Mouse (Mus musculus) telencephalon, adult 2 months (tissue): ENCODE data around the gene Caml.
"Not testable (repeated sequence)": the region's sequence is repeated elsewhere in the genome, so short reads cannot be mapped to it uniquely, and the experiment has no call there.

ENCODE experiments used
- DNase-seq: peaks from one replicate; pipeline ENCODE4 v3.0.0-alpha.2; 2011; ENCODE audit warnings: low read depth, low spot score

Gene Caml

DNA sequence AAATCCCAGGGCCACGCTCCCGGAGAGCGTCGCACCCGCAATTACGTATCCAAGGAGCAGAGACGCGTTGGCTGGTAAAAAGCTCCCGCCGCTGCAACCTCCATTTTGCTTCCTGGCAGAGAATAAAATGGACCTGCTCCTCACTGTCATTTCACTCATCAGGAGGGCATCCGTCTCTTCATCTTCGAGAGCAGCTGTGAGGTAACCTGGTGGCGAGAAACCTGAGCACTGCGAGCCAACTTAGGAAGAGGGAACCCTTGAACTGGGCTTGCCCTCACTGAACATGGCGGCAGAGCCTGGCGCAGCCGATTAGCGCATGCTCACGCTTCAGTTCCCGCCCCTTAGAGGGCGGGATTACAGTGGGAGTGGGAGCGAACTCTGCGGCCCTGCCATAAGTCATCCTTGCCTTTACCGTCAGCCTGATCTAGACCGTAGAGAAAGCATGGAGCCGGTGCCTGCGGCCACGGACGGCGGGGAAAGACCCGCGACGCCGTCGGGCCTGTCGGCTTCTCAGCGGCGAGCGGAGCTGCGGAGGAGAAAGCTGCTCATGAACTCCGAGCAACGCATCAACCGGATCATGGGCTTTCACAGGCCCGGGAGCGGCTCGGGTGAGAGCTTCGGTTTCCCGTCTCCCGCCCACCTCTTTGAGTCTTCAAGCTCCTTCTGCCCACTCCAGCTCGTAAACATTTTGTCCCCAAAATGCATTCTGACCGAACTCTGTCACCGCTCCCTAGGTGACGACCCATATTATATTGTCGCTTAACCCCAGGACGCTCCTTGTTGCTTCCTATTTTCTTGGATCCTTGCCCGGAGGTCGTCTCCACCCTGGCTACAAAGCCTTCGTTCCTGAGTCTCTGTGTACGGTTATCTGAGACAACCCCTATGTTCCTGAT lies at the start of gene Caml:
Gene Caml, plus strand, starts transcription at position 357 of the 893 bp plus-strand sequence.
- peak; percentile 93 for DNase-seq

GRCm38 (mm10) chr13:55573432-55573831 lies 49.4 kb upstream of the Caml start, which contains the start of gene Tmed9:
Gene Tmed9, plus strand, starts transcription at chr13:55573732.
- no peak for DNase-seq

DNA sequence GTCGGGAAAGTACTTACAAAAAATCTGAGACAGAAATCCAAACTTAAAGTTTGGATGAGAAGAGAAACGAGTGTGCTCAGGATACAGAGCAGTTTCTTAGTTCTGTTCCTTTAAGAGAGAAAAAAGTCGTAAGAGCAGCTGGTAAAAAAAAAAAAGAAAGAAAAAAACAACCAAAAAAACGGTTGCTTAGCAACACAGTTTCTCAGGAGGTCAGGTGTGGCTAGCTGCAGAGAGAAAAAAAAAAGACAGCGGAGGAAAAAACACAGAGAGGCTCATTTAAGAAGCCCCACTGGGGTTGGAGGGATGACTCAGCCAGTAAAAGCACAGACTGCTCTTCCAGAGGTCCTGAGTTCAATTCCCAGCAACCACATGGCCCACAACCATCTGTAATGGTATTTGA lies 48.5 kb upstream of the Caml start:
- DNase-seq: peak; percentile 63

GRCm38 (mm10) chr13:55575932-55576331 lies 46.9 kb upstream of the Caml start:
- DNase-seq: no peak

- DNase-seq: not testable (repeated sequence)
Observed at GRCm38 (mm10) chr13:55576872-55577271, 45.9 kb upstream of the Caml start.

- DNase-seq: no peak
Observed at GRCm38 (mm10) chr13:55578086-55578485, 44.7 kb upstream of the Caml start.

DNA sequence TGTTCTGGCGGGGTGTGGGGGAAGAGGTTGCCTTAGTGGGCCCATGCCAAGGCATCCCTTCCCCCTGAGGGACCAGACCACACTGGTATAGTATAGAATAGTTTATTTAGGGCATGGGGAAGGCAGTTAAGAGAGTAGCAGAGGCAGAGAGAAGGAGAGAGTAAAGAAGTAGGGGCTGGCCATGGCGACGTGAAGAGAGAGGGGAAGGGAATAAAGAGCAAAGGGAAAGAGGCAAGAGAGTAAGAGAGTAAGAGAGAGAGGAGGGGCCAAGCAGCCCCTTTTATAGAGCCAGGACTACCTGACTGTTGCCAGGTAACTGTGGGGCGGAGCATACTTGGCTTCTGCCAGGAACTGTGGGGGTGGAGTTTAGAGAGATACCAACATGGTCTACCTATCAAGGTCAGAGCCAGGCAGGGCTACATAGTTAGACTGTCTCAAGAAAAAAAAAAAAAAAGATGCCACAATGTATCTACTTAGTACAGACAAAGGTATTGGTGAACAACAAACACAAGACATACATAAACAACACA lies 30.8 kb upstream of the Caml start:
- no peak for DNase-seq

DNA sequence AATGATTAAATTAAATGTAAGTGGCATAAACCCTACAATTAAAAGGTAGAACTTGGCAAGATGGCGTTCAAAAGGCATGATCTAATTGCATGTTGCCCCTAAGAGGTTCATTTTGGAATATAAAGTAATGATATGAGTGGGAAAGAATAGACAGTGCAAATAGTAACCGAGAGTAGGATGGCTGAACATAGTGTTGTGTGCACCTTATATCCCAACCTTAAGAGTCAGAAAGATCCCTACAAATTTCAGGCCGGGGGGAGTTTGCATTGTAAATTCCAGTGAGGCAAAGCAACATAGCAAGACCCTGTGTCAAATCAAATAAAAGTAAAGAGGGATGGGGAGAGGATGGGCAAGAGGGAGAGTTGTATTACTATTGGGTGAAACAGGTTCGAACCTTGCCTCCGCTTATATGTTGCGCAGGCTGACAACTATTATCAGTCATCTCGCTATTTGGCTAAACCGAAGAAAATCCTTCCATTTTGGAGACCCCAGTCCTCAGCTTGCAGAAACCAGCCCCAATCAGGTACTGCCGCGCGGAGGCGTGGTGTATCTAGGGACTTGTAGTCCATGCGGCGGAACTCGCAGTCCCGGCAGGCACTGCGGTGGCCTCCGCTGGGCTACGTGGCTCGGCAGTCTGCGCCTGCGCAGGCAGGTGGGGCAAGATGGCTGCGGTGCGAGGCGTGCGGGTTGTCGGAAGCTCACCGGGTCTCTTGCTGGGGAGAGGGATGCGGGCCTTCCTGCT lies 30.1 kb upstream of the Caml start:
- peak; percentile 94 for DNase-seq

DNA sequence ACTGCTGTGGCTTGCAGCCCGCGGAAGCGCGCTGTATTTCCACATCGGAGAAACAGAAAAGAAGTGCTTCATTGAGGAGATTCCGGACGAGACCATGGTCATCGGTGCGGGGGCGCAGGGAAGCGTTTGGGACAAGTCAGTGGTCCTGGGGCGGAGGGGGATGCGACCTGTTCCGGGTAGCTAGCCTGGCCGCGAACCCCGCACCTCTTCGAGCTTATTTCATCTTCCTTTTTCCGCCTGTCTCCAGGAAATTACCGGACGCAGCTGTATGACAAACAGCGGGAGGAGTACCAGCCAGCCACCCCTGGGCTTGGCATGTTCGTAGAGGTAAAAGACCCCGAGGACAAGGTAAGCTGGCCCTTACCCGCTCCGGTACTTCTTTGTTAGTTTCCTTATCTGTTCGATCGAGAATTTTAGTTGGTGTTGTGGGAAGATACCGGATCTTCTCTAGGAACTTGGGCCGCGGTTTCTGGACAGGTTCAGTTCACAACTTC lies 29.5 kb upstream of the Caml start:
- no peak for DNase-seq

- DNase-seq: no peak
Observed at GRCm38 (mm10) chr13:55595375-55595774, 27.4 kb upstream of the Caml start.

DNA sequence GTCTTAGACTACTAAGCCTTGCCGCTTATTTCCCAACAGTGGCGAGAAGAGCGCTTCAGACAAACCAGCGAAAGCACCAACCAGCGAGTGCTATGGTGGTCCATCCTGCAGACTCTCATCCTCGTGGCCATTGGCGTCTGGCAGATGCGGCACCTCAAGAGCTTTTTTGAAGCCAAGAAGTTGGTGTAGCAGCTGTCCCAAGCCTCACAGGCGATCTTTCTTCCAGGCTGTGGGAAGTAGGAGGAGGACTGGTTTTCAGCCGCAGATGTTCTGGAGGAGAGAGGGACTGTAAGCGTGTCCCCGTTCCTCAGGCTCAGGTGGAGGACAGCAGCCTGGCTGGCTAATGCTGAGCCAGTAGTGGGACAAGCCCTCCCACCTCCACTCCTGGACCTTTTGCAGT lies 26.0 kb upstream of the Caml start:
- DNase-seq: no peak

- DNase-seq: no peak
Observed at GRCm38 (mm10) chr13:55599566-55600540, 23.0 kb upstream of the Caml start, which contains the start of gene B4galt7. Gene B4galt7, plus strand, starts transcription at chr13:55599896.

GRCm38 (mm10) chr13:55600657-55601056 lies 22.1 kb upstream of the Caml start:
- DNase-seq: no peak

DNA sequence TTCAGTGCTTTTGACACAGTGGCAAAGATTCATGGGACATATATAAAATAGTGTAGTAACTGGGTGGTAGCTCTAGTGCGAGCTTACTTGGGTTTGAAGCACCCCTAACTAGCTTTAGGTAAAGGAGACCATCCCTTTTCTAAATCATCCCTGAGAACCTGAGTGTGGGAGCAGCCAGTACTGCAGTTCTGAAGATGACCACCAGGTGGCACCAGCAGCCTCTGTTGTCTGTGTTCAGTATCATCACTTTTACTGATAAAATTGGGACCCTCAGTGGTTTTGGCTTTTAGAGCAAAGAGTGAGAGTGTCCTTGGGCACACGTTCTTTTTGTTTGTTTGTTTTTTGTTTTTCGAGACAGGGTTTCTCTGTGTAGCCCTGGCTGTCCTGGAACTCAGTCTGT lies 21.2 kb upstream of the Caml start:
- no peak for DNase-seq

DNA sequence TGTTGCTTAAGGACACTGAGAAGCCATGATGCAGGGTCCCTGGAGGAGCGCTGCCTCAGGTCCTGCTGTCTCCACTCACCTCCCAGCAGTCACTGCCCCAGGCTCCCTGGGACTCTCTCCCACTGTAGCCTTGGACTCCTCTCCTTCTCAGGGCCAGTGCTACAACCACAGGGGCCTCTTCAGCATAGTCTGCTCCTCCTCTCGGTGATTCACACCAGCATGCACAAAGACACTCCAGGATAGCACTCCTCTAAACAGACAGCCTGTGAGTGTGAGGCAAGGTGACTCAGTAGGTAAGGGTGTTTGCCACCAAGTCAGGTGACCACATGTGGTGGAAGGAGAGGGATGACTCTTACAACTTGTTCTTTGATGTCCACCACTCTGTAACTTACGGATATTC lies 18.2 kb upstream of the Caml start:
- no peak for DNase-seq

- DNase-seq: no peak
Observed at GRCm38 (mm10) chr13:55606899-55607623, 15.7 kb upstream of the Caml start.

DNA sequence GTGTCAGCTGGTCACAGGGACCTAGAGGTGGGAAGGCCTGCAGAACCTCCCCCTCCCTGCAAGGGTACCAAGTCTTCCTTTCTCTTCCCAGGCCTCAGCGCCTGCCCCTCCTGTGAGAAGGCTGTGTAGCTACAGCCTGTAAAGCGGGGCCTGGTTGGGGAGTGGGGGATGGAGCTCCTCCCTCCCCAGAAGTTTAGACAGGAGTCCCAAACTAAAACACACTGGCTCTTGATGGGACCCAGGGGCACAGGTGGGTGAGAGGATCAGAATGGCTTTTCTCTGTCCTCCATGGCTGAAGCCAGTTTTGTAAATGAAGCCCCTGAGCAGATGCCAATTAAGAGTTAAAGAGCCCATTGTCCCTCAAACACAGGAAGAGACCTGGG lies 15.2 kb upstream of the Caml start:
- DNase-seq: no peak

DNA sequence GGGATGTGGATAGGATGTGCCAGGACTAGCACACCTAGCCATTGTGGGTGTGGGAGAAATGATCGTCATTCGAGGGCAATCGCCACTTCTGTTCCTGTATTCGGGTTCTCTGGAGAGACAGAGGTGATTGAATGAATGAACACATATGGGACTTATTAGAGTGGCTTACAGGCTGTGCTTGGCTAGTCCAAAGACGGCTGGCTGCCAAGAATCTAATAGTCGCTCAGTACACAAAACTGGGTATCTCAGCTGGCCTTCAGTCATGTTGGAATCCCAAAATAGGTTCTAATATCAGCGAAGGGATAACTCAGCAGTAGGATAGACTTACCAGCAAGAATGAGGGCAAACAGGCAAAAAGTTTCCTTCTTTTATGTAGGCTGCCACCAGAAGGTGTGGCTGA lies 10.8 kb upstream of the Caml start:
- no peak for DNase-seq

DNA sequence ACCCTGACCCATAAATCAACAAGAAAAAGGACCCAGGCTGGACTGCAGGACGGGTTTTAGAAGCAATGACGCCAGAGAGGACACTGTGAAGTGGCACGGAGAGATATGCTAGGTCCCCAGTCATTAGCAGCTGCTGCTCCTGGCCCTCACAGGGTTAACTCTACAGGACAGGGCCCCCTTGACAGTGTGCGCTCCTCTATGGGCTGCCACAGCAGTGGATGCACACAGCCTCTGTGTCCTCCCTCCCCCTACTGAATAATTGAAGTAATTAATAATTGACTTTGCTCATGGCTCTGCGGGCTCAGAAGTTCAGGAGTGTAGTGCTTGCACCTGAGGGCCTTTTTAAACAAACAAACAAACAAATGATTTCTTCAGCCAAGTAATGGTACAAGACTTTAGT lies 9.3 kb upstream of the Caml start:
- DNase-seq: no peak

DNA sequence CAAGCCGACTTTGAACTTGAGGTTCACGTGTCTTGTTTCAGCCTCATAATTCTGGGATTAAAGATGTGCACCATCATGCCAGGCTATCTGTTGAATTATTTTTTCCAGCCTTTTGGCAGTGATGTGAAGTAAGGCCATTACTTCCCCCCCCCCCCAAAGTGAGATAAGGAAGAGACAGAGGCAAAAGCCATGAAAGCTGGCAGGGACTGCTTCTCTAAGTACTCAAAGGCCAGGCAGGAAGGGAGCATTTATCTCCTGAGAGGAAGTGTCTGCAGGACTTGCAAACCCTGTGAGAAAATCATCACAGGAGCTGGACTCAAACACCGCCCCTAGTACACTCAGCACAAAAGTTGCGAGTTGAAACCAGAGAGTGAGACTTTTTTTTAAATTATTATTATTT lies 3.5 kb upstream of the Caml start:
- DNase-seq: no peak
